ENCODE assay signal across 15 mouse cellular contexts in genomic region chr7:45527169-45527568, GRCm38 (mm10). TPM values are rescaled to one million over a fixed set of nuclear protein-coding genes. Genes with fewer than 3 reads are reported as not detected.
A peak's percentile ranks its signal among the peaks of the same experiment; 100 is the strongest.
DNase-seq lines count a peak whose midpoint lies in the region; ATAC-seq and TF ChIP-seq lines count a peak whose summit lies in the region.
"Not testable (repeated sequence)": the region's sequence is repeated elsewhere in the genome, so short reads cannot be mapped to it uniquely, and the experiment has no call there.
"Had no signal": no experiment of that assay in that cellular context is flagged by ENCODE, and none has a peak within 500 bp of the region (broad histone marks: within the 10 kb centered on the region; RNA-seq: fewer than 3 reads in every experiment).

No protein-coding gene starts in this region.

- WGBS in heart, embryonic 13.5 days = 84% methylated on average over 6 of the region's 6 CpGs
- WGBS in intestine, embryonic 14.5 days = 87% methylated on average over 6 of the region's 6 CpGs
- 71% methylated on average over 6 of the region's 6 CpGs for whole genome bisulfite sequencing in liver, embryonic 11.5 days
- 61% methylated on average over 6 of the region's 6 CpGs for WGBS in liver, embryonic 16.5 days (ENCODE audit: insufficient replicate concordance)
- 89% methylated on average over 6 of the region's 6 CpGs for WGBS in neural tube, embryonic 12.5 days

- H3K4me1 ChIP-seq in G1E (ENCODE audit: insufficient read depth, low read depth, low read length) = peaks cover 61% of the 10 kb centered on the region
- H3K4me1 ChIP-seq in erythroblast, embryonic 14.5 days (ENCODE audit: control insufficient read depth) = peaks cover 26% of the 10 kb centered on the region
- H3K4me1 ChIP-seq in heart, embryonic 13.5 days = peaks cover 59% of the 10 kb centered on the region
- H3K4me1 ChIP-seq in intestine, embryonic 14.5 days (replicated peaks; ENCODE audit: control insufficient read depth, insufficient read depth, low read length) = peaks cover 29% of the 10 kb centered on the region
- peaks cover 34% of the 10 kb centered on the region for H3K4me1 ChIP-seq in liver, embryonic 11.5 days (replicated peaks; ENCODE audit: control insufficient read depth, insufficient read depth, low read length)
- H3K4me1 ChIP-seq in liver, embryonic 16.5 days (ENCODE audit: control insufficient read depth, low read depth, low read length) = peaks cover 12% of the 10 kb centered on the region
- peaks cover 19% of the 10 kb centered on the region for H3K4me1 ChIP-seq in neural tube, embryonic 12.5 days

- H3K4me3 ChIP-seq in G1E (ENCODE audit: low read depth, low read length) = peak overlapping the region; percentile 59; the same call in 1 of the 2 replicates
- peak overlapping the region; percentile 87 for H3K4me3 ChIP-seq in erythroblast, embryonic 14.5 days (replicated peaks)
- H3K4me3 ChIP-seq in heart, embryonic 13.5 days = peak overlapping the region; percentile 92
- H3K4me3 ChIP-seq in intestine, embryonic 14.5 days (ENCODE audit: low read depth, low read length); neural tube, embryonic 12.5 days: not testable (repeated sequence)
- H3K4me3 ChIP-seq in liver, embryonic 11.5 days (ENCODE audit: low read depth, low read length) = peak overlapping the region; percentile 87; the same call in 1 of the 2 replicates
- H3K4me3 ChIP-seq in liver, embryonic 16.5 days (ENCODE audit: low read depth, low read length) = peak overlapping the region; percentile 86

- not testable (repeated sequence) for TF ChIP-seq CTCF in G1E (IDR thresholded peaks at IDR 0.05; ENCODE audit: low read depth, low read length)

- peak overlapping the region; percentile 99 for H3K27ac ChIP-seq in heart, embryonic 13.5 days (replicated peaks)
- H3K27ac ChIP-seq in intestine, embryonic 14.5 days (ENCODE audit: low read depth) = peak overlapping the region; percentile 90; the same call in 1 of the 2 replicates
- H3K27ac ChIP-seq in liver, embryonic 11.5 days (ENCODE audit: low read depth, low read length) = 0 out of 2 replicates have a peak overlapping the region, but pooled peaks have one; percentile 17
- peak overlapping the region; percentile 100 for H3K27ac ChIP-seq in liver, embryonic 16.5 days (ENCODE audit: low read length)
- H3K27ac ChIP-seq in neural tube, embryonic 12.5 days = not testable (repeated sequence)

- DNase-seq in CD4-positive helper T cell, adult 2 months (ENCODE audit: low read depth, low spot score) = peak; percentile 64
- not testable (repeated sequence) for DNase-seq in G1E (ENCODE audit: low spot score); intestine, embryonic 14.5 days (ENCODE audit: low spot score); liver, embryonic 11.5 days (ENCODE audit: low spot score)

- not testable (repeated sequence) for H3K9ac ChIP-seq in heart, embryonic 13.5 days; intestine, embryonic 14.5 days (ENCODE audit: low read length); liver, embryonic 11.5 days (ENCODE audit: low read depth, low read length); neural tube, embryonic 12.5 days
- peak overlapping the region; percentile 96 for H3K9ac ChIP-seq in liver, embryonic 16.5 days (ENCODE audit: low read depth, low read length)

- H3K9me3 ChIP-seq in G1E (replicated peaks); erythroblast, embryonic 14.5 days (ENCODE audit: control insufficient read depth, low read length); heart, embryonic 13.5 days; intestine, embryonic 14.5 days (ENCODE audit: control insufficient read depth, low read length); liver, embryonic 11.5 days (ENCODE audit: control insufficient read depth, low read length); liver, embryonic 16.5 days (replicated peaks; ENCODE audit: control insufficient read depth, low read length); neural tube, embryonic 12.5 days: not testable (repeated sequence)

- H3K4me2 ChIP-seq in heart, embryonic 13.5 days = peak overlapping the region; percentile 91
- H3K4me2 ChIP-seq in intestine, embryonic 14.5 days (ENCODE audit: low read length) = not testable (repeated sequence)
- H3K4me2 ChIP-seq in liver, embryonic 11.5 days = peak overlapping the region; percentile 80
- peak overlapping the region; percentile 75 for H3K4me2 ChIP-seq in liver, embryonic 16.5 days (ENCODE audit: low read depth, low read length)
- H3K4me2 ChIP-seq in neural tube, embryonic 12.5 days (replicated peaks) = peak overlapping the region; percentile 74; the same call in 1 of the 2 replicates

- not testable (repeated sequence) for H3K27me3 ChIP-seq in G1E (ENCODE audit: insufficient read depth, low read length); heart, embryonic 13.5 days (replicated peaks); intestine, embryonic 14.5 days (replicated peaks; ENCODE audit: control insufficient read depth, insufficient read depth, low read length); liver, embryonic 11.5 days (replicated peaks; ENCODE audit: control insufficient read depth, insufficient read depth, low read length); liver, embryonic 16.5 days (ENCODE audit: control insufficient read depth, insufficient read depth, low read depth, low read length); neural tube, embryonic 12.5 days (replicated peaks)
- H3K27me3 ChIP-seq in erythroblast, embryonic 14.5 days (ENCODE audit: control insufficient read depth) = peaks cover 34% of the 10 kb centered on the region

- ATAC-seq in G1E (ENCODE audit: extremely low read depth, insufficient number of reproducible peaks, low FRiP score, poor library complexity, severe bottlenecking); heart, embryonic 13.5 days (ENCODE audit: extremely low read depth, insufficient number of reproducible peaks, low FRiP score, low TSS enrichment); intestine, embryonic 14.5 days (replicated peaks; ENCODE audit: low FRiP score, low TSS enrichment, low read depth); liver, embryonic 11.5 days (replicated peaks; ENCODE audit: low FRiP score); liver, embryonic 16.5 days (ENCODE audit: low read depth); neural tube, embryonic 12.5 days (ENCODE audit: low FRiP score, low read depth): not testable (repeated sequence)

- peaks cover 24% of the 10 kb centered on the region for H3K36me3 ChIP-seq in G1E (replicated peaks)
- H3K36me3 ChIP-seq in erythroblast, embryonic 14.5 days (ENCODE audit: control insufficient read depth) = peaks cover 38% of the 10 kb centered on the region
- H3K36me3 ChIP-seq in heart, embryonic 13.5 days = peaks cover 23% of the 10 kb centered on the region
- H3K36me3 ChIP-seq in intestine, embryonic 14.5 days (ENCODE audit: control insufficient read depth, insufficient read depth, low read length); liver, embryonic 11.5 days (ENCODE audit: control insufficient read depth, insufficient read depth, low read length); neural tube, embryonic 12.5 days: not testable (repeated sequence)
- H3K36me3 ChIP-seq in liver, embryonic 16.5 days (ENCODE audit: control insufficient read depth, insufficient read depth) = peaks cover 21% of the 10 kb centered on the region

RNA-seq across cellular contexts. Expression of gene Plekha4, which starts 1.0 kb away (rescaled TPM):
- 1.5 and 1.7 TPM in 2 replicates for total RNA-seq in G1E (2014; fragmentation: Nextera tagmentation)
- total RNA-seq in G1E (2017) = 0.70 and 2.8 TPM in 2 replicates
- polyA plus RNA-seq in G1E (2012) = 1.2 and 1.3 TPM in 2 replicates
- 0.42 and 1.0 TPM in 2 replicates for polyA plus RNA-seq in erythroblast, embryonic 14.5 days (2012)
- 1.1 and 1.2 TPM in 2 replicates for polyA plus RNA-seq in heart, embryonic 13.5 days (2015; fragmentation: Nextera tagmentation; extraction: Ambion mirVana)
- 0.97 and 1.5 TPM in 2 replicates for polyA plus RNA-seq in intestine, embryonic 14.5 days (2014; fragmentation: Nextera tagmentation; extraction: Ambion mirVana)
- 0.64 and 0.89 TPM in 2 replicates for polyA plus RNA-seq in liver, embryonic 11.5 days (2014; fragmentation: Nextera tagmentation; extraction: Ambion mirVana)
- 0.47 and 0.78 TPM in 2 replicates for polyA plus RNA-seq in liver, embryonic 16.5 days (2015; fragmentation: Nextera tagmentation; extraction: Ambion mirVana)
- 3.2 and 3.5 TPM in 2 replicates for polyA plus RNA-seq in neural tube, embryonic 12.5 days (2016; fragmentation: Nextera tagmentation; extraction: Ambion mirVana)
- total RNA-seq: megakaryocyte, adult 5-6 weeks had no signal

RNA-seq across cellular contexts. Expression of gene Ppp1r15a, which starts 1.1 kb away (rescaled TPM):
- total RNA-seq in G1E (2014; fragmentation: Nextera tagmentation) (57.6 and 75.0 TPM in 2 replicates), G1E (2017) (67.9 and 80.2 TPM in 2 replicates)
- polyA plus RNA-seq in G1E (2012) = 56.8 and 62.3 TPM in 2 replicates
- 543 and 840 TPM in 2 replicates for polyA plus RNA-seq in erythroblast, embryonic 14.5 days (2012)
- polyA plus RNA-seq in heart, embryonic 13.5 days (2015; fragmentation: Nextera tagmentation; extraction: Ambion mirVana) = 38.5 and 49.6 TPM in 2 replicates
- polyA plus RNA-seq in intestine, embryonic 14.5 days (2014; fragmentation: Nextera tagmentation; extraction: Ambion mirVana) = 14.7 and 15.0 TPM in 2 replicates
- polyA plus RNA-seq in liver, embryonic 11.5 days (2014; fragmentation: Nextera tagmentation; extraction: Ambion mirVana) = 61.6 and 62.0 TPM in 2 replicates
- polyA plus RNA-seq in liver, embryonic 16.5 days (2015; fragmentation: Nextera tagmentation; extraction: Ambion mirVana) = 293 and 328 TPM in 2 replicates
- 19.4 and 20.1 TPM in 2 replicates for polyA plus RNA-seq in neural tube, embryonic 12.5 days (2016; fragmentation: Nextera tagmentation; extraction: Ambion mirVana)

RNA-seq across cellular contexts. Expression of gene Nucb1, which starts 17.0 kb away (rescaled TPM):
- total RNA-seq in G1E (2014; fragmentation: Nextera tagmentation) = 91.8 and 127 TPM in 2 replicates
- total RNA-seq in G1E (2017) = 378 and 409 TPM in 2 replicates
- 403 and 408 TPM in 2 replicates for polyA plus RNA-seq in G1E (2012)
- polyA plus RNA-seq in erythroblast, embryonic 14.5 days (2012) = 54.7 and 66.6 TPM in 2 replicates
- polyA plus RNA-seq in heart, embryonic 13.5 days (2015; fragmentation: Nextera tagmentation; extraction: Ambion mirVana) = 175 and 177 TPM in 2 replicates
- polyA plus RNA-seq in intestine, embryonic 14.5 days (2014; fragmentation: Nextera tagmentation; extraction: Ambion mirVana) = 192 and 204 TPM in 2 replicates
- polyA plus RNA-seq in liver, embryonic 11.5 days (2014; fragmentation: Nextera tagmentation; extraction: Ambion mirVana) = 149 and 153 TPM in 2 replicates
- polyA plus RNA-seq in liver, embryonic 16.5 days (2015; fragmentation: Nextera tagmentation; extraction: Ambion mirVana) = 122 and 124 TPM in 2 replicates
- polyA plus RNA-seq in neural tube, embryonic 12.5 days (2016; fragmentation: Nextera tagmentation; extraction: Ambion mirVana) = 118 and 119 TPM in 2 replicates

RNA-seq across cellular contexts. Expression of gene Hsd17b14, which starts 27.5 kb away (rescaled TPM):
- total RNA-seq in G1E (2014; fragmentation: Nextera tagmentation) = 34.9 and 44.8 TPM in 2 replicates
- total RNA-seq in G1E (2017) = 8.2 and 14.5 TPM in 2 replicates
- 5.1 and 6.0 TPM in 2 replicates for polyA plus RNA-seq in G1E (2012)
- polyA plus RNA-seq in erythroblast, embryonic 14.5 days (2012) = 0.31 and 0.50 TPM in 2 replicates
- polyA plus RNA-seq in heart, embryonic 13.5 days (2015; fragmentation: Nextera tagmentation; extraction: Ambion mirVana) = 0.43 and 0.52 TPM in 2 replicates
- 2.3 and 2.5 TPM in 2 replicates for polyA plus RNA-seq in intestine, embryonic 14.5 days (2014; fragmentation: Nextera tagmentation; extraction: Ambion mirVana)
- polyA plus RNA-seq in liver, embryonic 11.5 days (2014; fragmentation: Nextera tagmentation; extraction: Ambion mirVana) = 2.8 and 5.4 TPM in 2 replicates
- 1.3 and 1.8 TPM in 2 replicates for polyA plus RNA-seq in liver, embryonic 16.5 days (2015; fragmentation: Nextera tagmentation; extraction: Ambion mirVana)
- 0.26 and 0.43 TPM in 2 replicates for polyA plus RNA-seq in neural tube, embryonic 12.5 days (2016; fragmentation: Nextera tagmentation; extraction: Ambion mirVana)
- total RNA-seq: hematopoietic stem cell, adult 5-6 weeks; layer of hippocampus, adult 18-20 months; layer of hippocampus, postnatal 10 days; left cerebral cortex, postnatal 14 days; midbrain, postnatal 0 days had no signal
- polyA plus RNA-seq: forebrain, embryonic 16.5 days had no signal

RNA-seq across cellular contexts. Expression of gene Dhdh, which starts 38.6 kb away (rescaled TPM):
- total RNA-seq in G1E (2014; fragmentation: Nextera tagmentation) (17.7 and 18.0 TPM in 2 replicates), G1E (2017) (4.8 and 6.8 TPM in 2 replicates)
- polyA plus RNA-seq in G1E (2012) = 1.3 and 1.6 TPM in 2 replicates
- 0.01 and 0.02 TPM in 2 replicates for polyA plus RNA-seq in erythroblast, embryonic 14.5 days (2012)
- polyA plus RNA-seq in heart, embryonic 13.5 days (2015; fragmentation: Nextera tagmentation; extraction: Ambion mirVana) = 3.9 TPM in 2 replicates
- 2.9 and 3.5 TPM in 2 replicates for polyA plus RNA-seq in intestine, embryonic 14.5 days (2014; fragmentation: Nextera tagmentation; extraction: Ambion mirVana)
- polyA plus RNA-seq in liver, embryonic 11.5 days (2014; fragmentation: Nextera tagmentation; extraction: Ambion mirVana) = 4.9 and 5.8 TPM in 2 replicates
- 2.5 and 3.3 TPM in 2 replicates for polyA plus RNA-seq in liver, embryonic 16.5 days (2015; fragmentation: Nextera tagmentation; extraction: Ambion mirVana)
- 2.3 and 2.8 TPM in 2 replicates for polyA plus RNA-seq in neural tube, embryonic 12.5 days (2016; fragmentation: Nextera tagmentation; extraction: Ambion mirVana)
